Mouse (Mus musculus) stomach, postnatal 0 days (tissue): ENCODE results near the gene Slit3. TPM values are rescaled to one million over a fixed set of nuclear protein-coding genes. Genes with fewer than 3 reads are reported as not detected.

ENCODE experiments used
- ATAC-seq: fragments of 200-750 bp; cut with Nextera tagmentation; 2 replicates; pipeline ENCODE4 v1.8.0; 2017; ENCODE audit not compliant: low FRiP score, low TSS enrichment
- DNase-seq: peaks from one replicate; pipeline ENCODE4 v3.0.0-alpha.2; 2016; ENCODE audit warnings: low spot score
- H3K27ac ChIP-seq: fragments of 300-500 bp; sonication (generic); replicated peaks from 2 replicates; pipeline ENCODE4 v1.5.1; 2014; ENCODE audit warnings: mild to moderate bottlenecking, control low read depth
- H3K27me3 ChIP-seq: fragments of 300-500 bp; sonication (generic); 2 replicates; pipeline ENCODE4 v1.6.1; 2014; ENCODE audit warnings: low read length; ENCODE audit not compliant: control insufficient read depth, insufficient read depth
- H3K36me3 ChIP-seq: fragments of 300-500 bp; sonication (generic); 2 replicates; pipeline ENCODE4 v1.6.1; 2014; ENCODE audit warnings: low read length, mixed read lengths; ENCODE audit not compliant: control insufficient read depth, insufficient read depth
- H3K4me1 ChIP-seq: fragments of 300-500 bp; sonication (generic); replicated peaks from 2 replicates; pipeline ENCODE4 v1.6.1; 2014; ENCODE audit warnings: antibody characterized with exemption; ENCODE audit not compliant: control insufficient read depth, insufficient read depth
- H3K4me2 ChIP-seq: fragments of 300-500 bp; sonication (generic); replicated peaks from 2 replicates; pipeline ENCODE4 v1.6.1; 2014; ENCODE audit warnings: low read depth, mild to moderate bottlenecking, control low read depth, moderate library complexity
- H3K4me3 ChIP-seq: fragments of 300-500 bp; sonication (generic); 2 replicates; pipeline ENCODE4 v1.5.1; 2014; ENCODE audit warnings: low read depth, low read length, control low read depth
- H3K9ac ChIP-seq: fragments of 300-500 bp; sonication (generic); 2 replicates; pipeline ENCODE4 v1.6.1; 2014; ENCODE audit warnings: mild to moderate bottlenecking, low read length, control low read depth, mixed read lengths
- H3K9me3 ChIP-seq: fragments of 300-500 bp; sonication (generic); 2 replicates; pipeline ENCODE4 v1.6.1; 2016; ENCODE audit warnings: low read length; ENCODE audit not compliant: control insufficient read depth
- CTCF ChIP-seq: IDR thresholded peaks from 2 replicates; pipeline ENCODE4 v1.5.1; 2016; ENCODE audit warnings: antibody characterized with exemption, low read depth, mild to moderate bottlenecking, moderate library complexity
- EP300 ChIP-seq: optimal IDR thresholded peaks from 2 replicates; pipeline ENCODE3; 2016; ENCODE audit warnings: antibody characterized with exemption
- WGBS: fragments of 180-500 bp; shearing (Covaris S2); extraction: QIAGEN DNeasy Blood & Tissue Kit; methylation state at CpG from one replicate; pipeline ENCODE4 v1.1.7; 2014; 5-methylcytosine and 5-hydroxymethylcytosine counted together
- polyA plus RNA-seq: library from polyadenylated mRNA; unstranded; fragments of >200 nt; fragmentation: Nextera tagmentation; extraction: Ambion mirVana; gene quantifications from 2 replicates; pipeline ENCODE4 v1.2.1, GENCODE M21; 2015

Gene Slit3
- polyA plus RNA-seq, 1 experiment from 2014 or later = 8.1 TPM

DNA sequence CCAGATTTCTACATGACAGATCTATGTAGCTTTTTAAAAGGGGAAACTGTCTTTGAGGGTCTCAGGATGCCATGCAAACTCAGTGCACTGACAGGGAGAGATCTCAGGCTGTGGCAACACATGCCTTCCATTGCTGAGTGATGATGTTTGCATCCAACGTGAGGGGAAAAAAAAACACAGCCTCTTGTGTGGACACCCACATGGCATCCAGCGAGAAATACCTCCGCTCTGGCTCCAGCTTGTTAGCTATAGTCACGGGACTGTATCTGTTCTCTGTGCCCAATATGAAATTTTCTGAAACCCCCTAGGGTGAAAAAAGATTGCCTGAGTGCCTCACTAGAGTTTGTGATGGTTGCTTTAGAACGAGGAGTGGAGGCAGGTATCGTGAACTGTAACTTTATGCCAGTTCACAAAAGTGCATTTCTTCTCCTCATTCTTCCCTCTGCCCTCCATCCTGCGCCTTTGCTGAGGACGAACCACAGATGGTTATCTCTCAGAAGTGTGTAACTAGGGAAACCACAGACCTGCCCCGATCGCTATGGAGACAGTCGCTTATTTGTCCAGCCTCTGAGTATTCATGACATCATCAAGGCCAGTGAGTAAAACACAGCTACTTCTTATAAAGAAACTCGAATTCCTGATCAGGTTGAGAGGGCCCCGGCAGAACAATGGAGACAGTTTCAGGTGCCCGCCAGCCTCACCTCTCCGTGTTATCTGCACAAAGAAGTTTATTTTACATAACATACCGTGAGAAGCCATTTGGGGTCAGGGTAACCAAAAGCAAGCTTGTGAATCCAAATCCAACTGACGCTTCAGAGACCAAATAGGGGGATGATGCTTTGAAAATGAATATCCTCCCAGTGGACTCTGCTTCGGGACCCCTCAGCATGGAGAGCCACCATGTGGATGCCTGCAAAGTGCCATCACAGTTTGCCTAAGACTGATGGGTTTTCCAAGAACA, 416.4 kb downstream of the Slit3 start:
- no peaks in the 10 kb centered on the region for H3K36me3 ChIP-seq
- no peak for ATAC-seq
- WGBS = 39% methylated on average over 18 of the region's 18 CpGs
- no peak for DNase-seq
- H3K4me3 ChIP-seq = no peak overlapping the region
- H3K9me3 ChIP-seq = no peaks in the 10 kb centered on the region
- no peaks in the 10 kb centered on the region for H3K4me1 ChIP-seq
- H3K27me3 ChIP-seq = no peaks in the 10 kb centered on the region
- TF ChIP-seq CTCF = no peak
- TF ChIP-seq EP300 = no peak
- H3K9ac ChIP-seq = no peak overlapping the region
- H3K4me2 ChIP-seq = no peak overlapping the region
- no peak overlapping the region for H3K27ac ChIP-seq

DNA sequence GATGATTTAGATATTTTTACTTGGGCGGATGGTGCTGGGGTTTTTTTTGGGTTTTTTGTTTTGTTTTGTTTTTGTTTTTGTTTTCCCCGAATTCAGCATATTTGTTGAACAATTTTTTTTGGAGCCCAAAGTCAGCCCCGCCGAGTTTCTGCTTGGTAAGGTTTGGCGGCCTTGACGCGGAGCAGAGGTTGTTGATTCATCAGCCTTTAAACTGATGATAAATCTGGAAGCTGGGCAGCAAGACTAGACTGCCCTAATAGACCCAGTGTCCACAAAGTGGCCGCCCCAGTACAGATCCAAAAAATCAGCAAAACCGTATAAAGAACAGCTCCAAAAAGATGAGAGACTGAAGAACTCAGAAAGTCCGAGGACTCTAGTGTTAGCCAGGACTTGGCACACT, 421.7 kb downstream of the Slit3 start:
- 86% methylated on average over 10 of the region's 10 CpGs for WGBS

DNA sequence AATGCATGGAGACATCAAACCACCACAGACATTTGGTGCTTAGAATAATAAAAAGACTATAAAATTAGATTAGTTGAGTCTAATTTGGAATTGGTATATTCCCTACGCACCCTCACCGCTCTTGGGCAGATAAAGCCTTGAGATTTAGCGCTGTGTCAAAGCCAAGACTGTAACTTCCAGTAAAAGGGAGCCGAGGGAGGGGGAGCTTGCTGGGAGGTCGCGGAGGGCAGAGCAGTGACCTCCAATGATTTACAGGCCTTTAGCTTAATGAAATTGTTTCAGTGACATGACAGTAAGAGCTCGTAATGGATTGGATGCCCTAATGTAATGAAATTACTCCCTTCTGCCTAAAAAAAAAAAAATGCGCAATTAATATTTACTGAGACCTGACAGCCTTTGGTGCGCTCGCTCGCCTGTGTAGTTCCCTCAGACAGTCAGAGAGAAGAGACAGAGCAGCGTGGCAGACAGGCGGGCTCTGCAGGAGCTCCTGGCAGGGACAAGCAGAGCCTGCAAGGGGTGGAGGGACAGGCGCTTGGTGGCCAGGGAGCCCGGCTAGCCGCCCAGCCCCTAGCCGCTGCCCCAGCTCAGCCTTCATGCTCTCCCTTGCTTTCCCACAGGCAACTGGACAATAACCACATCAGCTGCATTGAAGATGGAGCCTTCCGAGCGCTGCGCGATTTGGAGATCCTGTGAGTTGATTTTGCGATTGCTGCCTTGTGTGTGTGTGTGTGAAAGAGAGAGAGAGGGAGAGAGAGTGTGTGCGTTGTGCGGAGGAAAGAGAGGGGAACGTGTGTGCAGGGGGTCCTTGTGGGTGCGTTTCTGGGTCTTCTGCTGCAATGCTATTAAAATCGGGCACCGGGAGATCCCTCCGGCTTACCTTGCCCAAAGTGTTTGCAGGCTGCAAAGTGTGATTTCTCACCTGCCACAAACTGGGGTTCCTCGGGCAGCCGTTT, 423.4 kb downstream of the Slit3 start:
- 32% methylated on average over 31 of the region's 31 CpGs for WGBS
- no peak overlapping the region for H3K9ac ChIP-seq

More for the DNA sequence above, 421.7 kb downstream of the Slit3 start:
- DNase-seq (no peak), ATAC-seq (no peak)
- Histone ChIP-seq H3K9ac (no peak overlapping the region), H3K9me3 (no peaks in the 10 kb centered on the region), H3K4me1 (no peaks in the 10 kb centered on the region), H3K27me3 (no peaks in the 10 kb centered on the region), H3K36me3 (no peaks in the 10 kb centered on the region), H3K4me2 (no peak overlapping the region), H3K4me3 (no peak overlapping the region), H3K27ac (no peak overlapping the region)
- TF ChIP-seq EP300 = no peak
- TF ChIP-seq CTCF = no peak

DNA sequence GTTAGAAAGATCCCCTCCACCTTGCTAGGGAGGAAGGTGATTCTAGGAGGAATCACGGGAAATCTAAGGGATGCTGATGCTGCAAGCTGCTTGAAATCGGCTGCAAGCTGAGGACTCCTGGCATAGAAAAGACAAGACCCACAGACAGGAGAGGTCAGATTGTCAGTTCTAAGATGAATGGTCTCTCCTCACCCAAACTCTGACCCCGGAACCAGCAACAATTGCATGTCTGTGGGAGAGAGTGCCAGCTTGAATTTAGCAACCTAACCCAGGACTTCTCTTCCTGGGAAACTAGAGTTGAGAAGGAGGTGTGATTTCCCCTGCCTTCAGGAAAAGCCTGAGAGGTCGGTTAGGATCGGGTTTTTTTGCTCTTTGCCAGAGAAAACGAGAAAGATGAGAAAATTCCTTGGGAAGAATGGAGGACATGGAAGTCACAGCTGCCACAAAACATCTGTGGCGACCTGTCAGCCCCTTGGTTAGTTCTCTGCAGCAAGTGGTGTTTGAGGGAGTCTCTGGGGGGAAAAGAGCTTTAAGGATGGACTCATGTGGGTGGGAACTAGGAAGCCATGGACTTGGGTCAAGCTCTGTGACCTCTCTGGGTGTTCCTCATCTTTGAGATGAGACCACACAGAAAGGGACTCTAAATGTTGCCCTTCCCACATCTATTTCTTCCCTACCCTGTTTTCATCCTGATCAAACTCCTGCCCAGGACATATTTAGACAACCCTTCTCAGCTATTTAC, 425.2 kb downstream of the Slit3 start:
- no peaks in the 10 kb centered on the region for H3K36me3 ChIP-seq
- no peak overlapping the region for H3K4me2 ChIP-seq
- no peaks in the 10 kb centered on the region for H3K27me3 ChIP-seq
- H3K9ac ChIP-seq = no peak overlapping the region
- WGBS = 42% methylated on average over 7 of the region's 7 CpGs
- no peak overlapping the region for H3K4me3 ChIP-seq
- DNase-seq (no peak), ATAC-seq (no peak)
- H3K9me3 ChIP-seq = no peaks in the 10 kb centered on the region
- H3K4me1 ChIP-seq = no peaks in the 10 kb centered on the region
- no peak overlapping the region for H3K27ac ChIP-seq
- TF ChIP-seq CTCF = no peak
- no peak for TF ChIP-seq EP300

More for the DNA sequence above, 423.4 kb downstream of the Slit3 start:
- Histone ChIP-seq H3K27me3 (no peaks in the 10 kb centered on the region), H3K9me3 (no peaks in the 10 kb centered on the region), H3K36me3 (no peaks in the 10 kb centered on the region), H3K4me3 (no peak overlapping the region), H3K4me2 (no peak overlapping the region), H3K27ac (no peak overlapping the region), H3K4me1 (no peaks in the 10 kb centered on the region)
- TF ChIP-seq EP300 = no peak
- TF ChIP-seq CTCF = no peak
- ATAC-seq = no peak
- no peak for DNase-seq

GRCm38 (mm10) chr11:35550036-35550435, 429.0 kb downstream of the Slit3 start:
- Histone ChIP-seq H3K4me1 (no peaks in the 10 kb centered on the region), H3K4me3 (no peak overlapping the region), H3K9me3 (no peaks in the 10 kb centered on the region), H3K9ac (no peak overlapping the region), H3K27me3 (no peaks in the 10 kb centered on the region), H3K4me2 (no peak overlapping the region), H3K36me3 (no peaks in the 10 kb centered on the region), H3K27ac (no peak overlapping the region)
- 74% methylated on average over 9 of the region's 9 CpGs for WGBS
- TF ChIP-seq CTCF = no peak
- TF ChIP-seq EP300 = no peak
- DNase-seq (no peak), ATAC-seq (no peak)
